Mouse (Mus musculus) monocyte, adult 5-6 weeks (primary cell): ENCODE data around the gene Clec12a. TPM values are rescaled to one million over a fixed set of nuclear protein-coding genes. Genes with fewer than 3 reads are reported as not detected.
A peak's percentile ranks its signal among the peaks of the same experiment; 100 is the strongest.
"Not testable (repeated sequence)": the region's sequence is repeated elsewhere in the genome, so short reads cannot be mapped to it uniquely, and the experiment has no call there.

Experiments
- ATAC-seq: fragments of 153-309, 156-312 bp; replicated peaks from 2 replicates; pipeline ENCODE4 v1.8.0; 2017; ENCODE audit warnings: mild to moderate bottlenecking; ENCODE audit not compliant: low TSS enrichment, insufficient number of reproducible peaks, severe bottlenecking, poor library complexity, low FRiP score
- total RNA-seq: library from RNA; stranded (forward); fragments of 200-1000, 200-491, 200-594 nt; gene quantifications from 3 replicates; pipeline ENCODE4 v1.2.3, GENCODE M21; 2017

Clec12a gene
- 95.9 to 190 TPM (median 158 TPM) in 3 replicates for total RNA-seq

- ATAC-seq: not testable (repeated sequence)
Measured at GRCm38 (mm10) chr6:129342391-129342790, at the start of gene Clec12a. Gene Clec12a (plus strand): TSS chr6:129342691.

- no peak for ATAC-seq
Measured at GRCm38 (mm10) chr6:129304180-129304579, 38.3 kb upstream of the Clec12a start.

GRCm38 (mm10) chr6:129312499-129312898 is 30.0 kb upstream of the Clec12a start:
- no peak for ATAC-seq

- no peak for ATAC-seq
Measured at GRCm38 (mm10) chr6:129314655-129315168, 27.8 kb upstream of the Clec12a start.

- no peak for ATAC-seq
Measured at GRCm38 (mm10) chr6:129315698-129316097, 26.8 kb upstream of the Clec12a start.

GRCm38 (mm10) chr6:129316463-129316862 is 26.0 kb upstream of the Clec12a start:
- no peak for ATAC-seq

- ATAC-seq: no peak
Measured at GRCm38 (mm10) chr6:129318395-129318794, 24.1 kb upstream of the Clec12a start.

GRCm38 (mm10) chr6:129319331-129319730 is 23.2 kb upstream of the Clec12a start:
- ATAC-seq: no peak

- no peak for ATAC-seq
Measured at GRCm38 (mm10) chr6:129326016-129326415, 16.5 kb upstream of the Clec12a start.

- no peak for ATAC-seq
Measured at GRCm38 (mm10) chr6:129326568-129327150, 15.8 kb upstream of the Clec12a start.

- ATAC-seq: no peak
Measured at GRCm38 (mm10) chr6:129331610-129332009, 10.9 kb upstream of the Clec12a start, which contains the start of gene 4922502D21Rik. Gene 4922502D21Rik (minus strand): TSS chr6:129331796.

- peak; percentile 100 for ATAC-seq
Measured at GRCm38 (mm10) chr6:129333674-129334078, 8.8 kb upstream of the Clec12a start.

GRCm38 (mm10) chr6:129337751-129338150 is 4.7 kb upstream of the Clec12a start:
- ATAC-seq: no peak

- ATAC-seq: no peak
Measured at GRCm38 (mm10) chr6:129344408-129344807, 1.9 kb downstream of the Clec12a start.

- ATAC-seq: peak; percentile 93
Measured at GRCm38 (mm10) chr6:129349524-129350352, 7.2 kb downstream of the Clec12a start.

GRCm38 (mm10) chr6:129351091-129351490 is 8.6 kb downstream of the Clec12a start:
- ATAC-seq: 0 out of 2 replicates have a peak, but pooled peaks have one; percentile 47

- no peak for ATAC-seq
Measured at GRCm38 (mm10) chr6:129355774-129356173, 13.3 kb downstream of the Clec12a start.

- no peak for ATAC-seq
Measured at GRCm38 (mm10) chr6:129356430-129356829, 13.9 kb downstream of the Clec12a start.

GRCm38 (mm10) chr6:129359515-129359914 is 17.0 kb downstream of the Clec12a start:
- ATAC-seq: no peak

GRCm38 (mm10) chr6:129363942-129364341 is 21.5 kb downstream of the Clec12a start:
- ATAC-seq: no peak
